Mouse (Mus musculus) ovary, adult 10 weeks (tissue): ENCODE measurements around the gene Agxt. TPM values are rescaled to one million over a fixed set of nuclear protein-coding genes. Genes with fewer than 3 reads are reported as not detected.

ENCODE experiments used
- polyA plus RNA-seq: library from polyadenylated mRNA; stranded (reverse); fragments of 350-450 nt; fragmentation: Illumina TruSeq; extraction: RNeasy Lipid Tissue Mini Kit (QIAGEN cat#74804); gene quantifications from one replicate; pipeline ENCODE4 v1.2.3, GENCODE M21; 2014

The Agxt gene
- not detected for polyA plus RNA-seq

GRCm38 (mm10) chr1:93135036-93135526 lies at the start of gene Agxt:
Gene Agxt, plus strand, starts transcription at chr1:93135240.

GRCm38 (mm10) chr1:93101571-93102061 lies 33.4 kb upstream of the Agxt start, which contains the start of gene Kif1a:
Gene Kif1a, minus strand, starts transcription at chr1:93101951.

GRCm38 (mm10) chr1:93160501-93161133 lies 25.6 kb downstream of the Agxt start, which contains the start of gene 2310007B03Rik:
Gene 2310007B03Rik, minus strand, starts transcription at chr1:93160948.

GRCm38 (mm10) chr1:93168295-93168775 lies 33.3 kb downstream of the Agxt start, which contains the start of gene Crocc2:
Gene Crocc2, plus strand, starts transcription at chr1:93168725.

Other genes starting within 250 kb of the Agxt start
- 0.17 TPM for gene Ankmy1, start 232.3 kb upstream of the Agxt start, polyA plus RNA-seq
- gene Dusp28, start 228.3 kb upstream of the Agxt start, polyA plus RNA-seq: 3.5 TPM
- 1.7 TPM for gene Rnpepl1, start 224.5 kb upstream of the Agxt start, polyA plus RNA-seq
- gene Capn10, start 200.9 kb upstream of the Agxt start, polyA plus RNA-seq: 2.4 TPM
- gene Gpr35, start 184.4 kb upstream of the Agxt start, polyA plus RNA-seq: 1.8 TPM
- not detected for gene Aqp12, start 128.9 kb upstream of the Agxt start, polyA plus RNA-seq
- gene Kif1a, start 33.3 kb upstream of the Agxt start, polyA plus RNA-seq: 0.51 TPM
- 0.26 TPM for gene 2310007B03Rik, start 25.7 kb downstream of the Agxt start, polyA plus RNA-seq
- gene Crocc2, start 33.5 kb downstream of the Agxt start, polyA plus RNA-seq: 0.11 TPM
- gene Sned1, start 100.6 kb downstream of the Agxt start, polyA plus RNA-seq: 34.8 TPM
- 16.5 TPM for gene Mterf4, start 170.7 kb downstream of the Agxt start, polyA plus RNA-seq
- gene Ppp1r7, start 207.6 kb downstream of the Agxt start, polyA plus RNA-seq: 134 TPM
- 4.4 TPM for gene Pask, start 208.2 kb downstream of the Agxt start, polyA plus RNA-seq
- gene Ano7, start 238.7 kb downstream of the Agxt start, polyA plus RNA-seq: not detected